Mouse (Mus musculus) cerebellum, postnatal 10 days (tissue): Measurements from ENCODE around the gene Myzap.
"Not testable (repeated sequence)": the region's sequence is repeated elsewhere in the genome, so short reads cannot be mapped to it uniquely, and the experiment has no call there.

ENCODE experiments used
- DNase-seq, 2 experiments: peaks; one replicate each; pipeline ENCODE4 v3.0.0; 2021; ENCODE audit warnings: mixed read lengths in 2 of 2

Myzap gene

GRCm38 (mm10) chr9:71591938-71592548, at the start of gene Myzap:
Gene Myzap (minus strand): TSS chr9:71592360.
- peak; percentile 76 to 86 for DNase-seq

GRCm38 (mm10) chr9:71640361-71640927, 48.3 kb upstream of the Myzap start:
- no peak for DNase-seq

GRCm38 (mm10) chr9:71638198-71638597, 46.0 kb upstream of the Myzap start:
- no peak for DNase-seq

GRCm38 (mm10) chr9:71636854-71637253, 44.7 kb upstream of the Myzap start:
- peak in 1 of 2 experiments; percentile 19 for DNase-seq

- DNase-seq = no peak
These were observed 43.5 kb upstream of the Myzap start for GRCm38 (mm10) chr9:71635627-71636026.

- DNase-seq = no peak
These were observed 42.8 kb upstream of the Myzap start for GRCm38 (mm10) chr9:71634916-71635315.

- DNase-seq = no peak
These were observed 36.8 kb upstream of the Myzap start for GRCm38 (mm10) chr9:71628921-71629320.

- DNase-seq = peak; percentile 36 to 62
These were observed 36.1 kb upstream of the Myzap start for GRCm38 (mm10) chr9:71628286-71628685.

- DNase-seq = no peak
These were observed 33.8 kb upstream of the Myzap start for GRCm38 (mm10) chr9:71625961-71626360.

- DNase-seq = peak; percentile 80 to 82
These were observed 32.8 kb upstream of the Myzap start for GRCm38 (mm10) chr9:71624793-71625495.

GRCm38 (mm10) chr9:71623871-71624569, 31.9 kb upstream of the Myzap start:
- DNase-seq = peak; percentile 55 to 65

GRCm38 (mm10) chr9:71622593-71622992, 30.4 kb upstream of the Myzap start:
- DNase-seq = no peak

GRCm38 (mm10) chr9:71621968-71622367, 29.8 kb upstream of the Myzap start:
- no peak for DNase-seq

- not testable (repeated sequence) for DNase-seq
These were observed 28.0 kb upstream of the Myzap start for GRCm38 (mm10) chr9:71620116-71620515.

- peak; percentile 67 to 74 for DNase-seq
These were observed 25.2 kb upstream of the Myzap start for GRCm38 (mm10) chr9:71617363-71617762.

- DNase-seq = peak; percentile 87 to 88
These were observed 24.0 kb upstream of the Myzap start for GRCm38 (mm10) chr9:71616185-71616584.

- peak; percentile 60 to 71 for DNase-seq
These were observed 22.5 kb upstream of the Myzap start for GRCm38 (mm10) chr9:71614643-71615042.

GRCm38 (mm10) chr9:71612981-71613380, 20.8 kb upstream of the Myzap start:
- peak in 1 of 2 experiments; percentile 16 for DNase-seq

- DNase-seq = peak in 1 of 2 experiments; percentile 34
These were observed 19.7 kb upstream of the Myzap start for GRCm38 (mm10) chr9:71611876-71612275.

- no peak for DNase-seq
These were observed 16.9 kb upstream of the Myzap start for GRCm38 (mm10) chr9:71609010-71609409.

- DNase-seq = peak in 1 of 2 experiments; percentile 13
These were observed 14.3 kb upstream of the Myzap start for GRCm38 (mm10) chr9:71606296-71607057.

- DNase-seq = peak in 1 of 2 experiments; percentile 16
These were observed 12.9 kb upstream of the Myzap start for GRCm38 (mm10) chr9:71604914-71605635.
